Mouse (Mus musculus): ENCODE measurements around the gene Zfp13. TPM values are rescaled to one million over a fixed set of nuclear protein-coding genes. Genes with fewer than 3 reads are reported as not detected.
"Not testable (repeated sequence)": the region's sequence is repeated elsewhere in the genome, so short reads cannot be mapped to it uniquely, and the experiment has no call there.

The Zfp13 gene
- polyA plus RNA-seq, 1 experiment from 2014 or later = 30.4 TPM

GRCm38 (mm10) chr17:23604394-23604793 lies 5.1 kb upstream of the Zfp13 start:
- no peak for ATAC-seq (replicated peaks)
- Histone ChIP-seq H3K4me3 (no peak overlapping the region), H3K4me1 (peaks cover 3% of the 10 kb centered on the region; the same call in 1 of the 2 replicates), H3K36me3 (replicated peaks) (no peaks in the 10 kb centered on the region), H3K27me3 (replicated peaks) (no peaks in the 10 kb centered on the region), H3K27ac (no peak overlapping the region), H3K9me3 (no peaks in the 10 kb centered on the region), H3K4me2 (no peak overlapping the region), H3K9ac (no peak overlapping the region)
- 82% methylated on average over 7 of the region's 7 CpGs for WGBS

DNA sequence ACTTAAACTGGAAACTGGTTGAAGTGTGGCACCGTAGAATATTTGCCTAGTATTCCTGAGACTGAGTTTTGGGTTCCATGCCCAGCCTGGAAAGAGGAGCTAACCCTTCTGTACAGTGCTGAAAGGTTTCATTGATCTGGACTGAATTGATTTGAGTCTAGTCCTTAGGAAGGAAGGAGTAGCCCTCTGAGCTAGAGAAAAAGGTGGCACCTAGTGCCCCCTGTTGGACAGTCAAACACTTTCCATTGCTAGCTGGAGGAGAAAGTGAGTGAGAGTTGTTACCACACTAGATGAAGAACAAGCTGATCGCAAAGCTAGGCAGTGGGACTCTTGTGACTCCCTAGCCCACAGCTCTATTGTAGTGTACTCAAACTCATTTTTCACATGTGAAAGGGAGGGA lies 4.3 kb upstream of the Zfp13 start:
- WGBS = 50% methylated on average over 2 of the region's 2 CpGs

GRCm38 (mm10) chr17:23603077-23603476 lies 3.8 kb upstream of the Zfp13 start:
- no peak for ATAC-seq (replicated peaks)
- WGBS = 14% methylated on average over 8 of the region's 8 CpGs
- Histone ChIP-seq H3K36me3 (replicated peaks) (no peaks in the 10 kb centered on the region), H3K27ac (no peak overlapping the region), H3K9me3 (no peaks in the 10 kb centered on the region), H3K4me2 (no peak overlapping the region), H3K9ac (no peak overlapping the region), H3K4me3 (no peak overlapping the region), H3K4me1 (peaks cover 3% of the 10 kb centered on the region; the same call in 1 of the 2 replicates), H3K27me3 (replicated peaks) (no peaks in the 10 kb centered on the region)

More for the DNA sequence above, 4.3 kb upstream of the Zfp13 start:
- peaks cover 3% of the 10 kb centered on the region; the same call in 1 of the 2 replicates for H3K4me1 ChIP-seq
- no peak overlapping the region for H3K9ac ChIP-seq
- no peak overlapping the region for H3K27ac ChIP-seq
- H3K36me3 ChIP-seq (replicated peaks) = no peaks in the 10 kb centered on the region
- H3K4me2 ChIP-seq = no peak overlapping the region
- no peaks in the 10 kb centered on the region for H3K9me3 ChIP-seq
- ATAC-seq (replicated peaks) = no peak
- no peak overlapping the region for H3K4me3 ChIP-seq
- no peaks in the 10 kb centered on the region for H3K27me3 ChIP-seq (replicated peaks)

GRCm38 (mm10) chr17:23601836-23602585 lies 2.7 kb upstream of the Zfp13 start:
- no peaks in the 10 kb centered on the region for H3K36me3 ChIP-seq (replicated peaks)
- no peak for ATAC-seq (replicated peaks)
- no peak overlapping the region for H3K9ac ChIP-seq
- H3K27ac ChIP-seq = no peak overlapping the region
- no peaks in the 10 kb centered on the region for H3K9me3 ChIP-seq
- no peak overlapping the region for H3K4me3 ChIP-seq
- 50% methylated on average over 10 of the region's 10 CpGs for WGBS
- H3K27me3 ChIP-seq (replicated peaks) = no peaks in the 10 kb centered on the region
- H3K4me1 ChIP-seq = peaks cover 3% of the 10 kb centered on the region; the same call in 1 of the 2 replicates
- no peak overlapping the region for H3K4me2 ChIP-seq

GRCm38 (mm10) chr17:23600641-23601622 lies 1.6 kb upstream of the Zfp13 start, which contains the start of gene Zscan10:
Gene Zscan10, plus strand, starts transcription at chr17:23600856.
- Histone ChIP-seq H3K4me1 (peaks cover 3% of the 10 kb centered on the region; the same call in 1 of the 2 replicates), H3K9ac (no peak within 1 kb of the TSS), H3K27me3 (replicated peaks) (no peaks in the 10 kb centered on the region), H3K27ac (no peak within 1 kb of the TSS), H3K4me2 (peak within 1 kb of the TSS; percentile 55), H3K9me3 (no peaks in the 10 kb centered on the region), H3K4me3 (0 out of 2 replicates have a peak within 1 kb of the TSS, but pooled peaks have one; percentile 44), H3K36me3 (replicated peaks) (no peaks in the 10 kb centered on the region)
- 31% methylated on average over 15 of the region's 15 CpGs for WGBS
- ATAC-seq (replicated peaks) = no peak

- peak; percentile 24 for ATAC-seq (replicated peaks)
- peaks cover 3% of the 10 kb centered on the region; the same call in 1 of the 2 replicates for H3K4me1 ChIP-seq
- no peaks in the 10 kb centered on the region for H3K27me3 ChIP-seq (replicated peaks)
- H3K27ac ChIP-seq = peak overlapping the region; percentile 58; the same call in 1 of the 2 replicates
- H3K4me3 ChIP-seq = peak overlapping the region; percentile 44
- H3K9ac ChIP-seq = peak overlapping the region; percentile 36
- 38% methylated on average over 7 of the region's 7 CpGs for WGBS
- no peaks in the 10 kb centered on the region for H3K36me3 ChIP-seq (replicated peaks)
- H3K4me2 ChIP-seq = peak overlapping the region; percentile 55
- H3K9me3 ChIP-seq = no peaks in the 10 kb centered on the region
These were observed 347 bp upstream of the Zfp13 start for GRCm38 (mm10) chr17:23599605-23600063.

DNA sequence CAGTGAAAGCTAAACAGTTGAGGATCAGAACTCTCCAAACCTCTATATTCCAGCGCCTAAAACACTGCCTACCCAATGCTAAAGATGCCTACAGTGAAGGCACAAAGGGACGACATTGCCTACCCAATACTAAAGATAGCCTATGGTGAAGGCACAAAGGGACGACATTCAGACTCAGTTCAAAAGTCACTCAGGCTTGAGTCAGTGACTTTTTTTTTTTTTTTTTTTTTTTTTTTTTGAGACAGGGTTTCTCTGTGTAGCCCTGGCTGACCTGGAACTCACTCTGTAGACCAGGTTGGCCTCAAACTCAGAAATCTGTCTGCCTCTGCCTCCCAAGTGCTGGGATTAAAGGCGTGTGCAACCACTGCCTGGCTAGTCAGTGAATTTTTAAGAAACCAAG lies 4.1 kb downstream of the Zfp13 start:
- H3K9ac ChIP-seq; H3K9me3 ChIP-seq; H3K4me3 ChIP-seq; ATAC-seq (replicated peaks); H3K27ac ChIP-seq; H3K27me3 ChIP-seq (replicated peaks); H3K36me3 ChIP-seq (replicated peaks); H3K4me2 ChIP-seq: not testable (repeated sequence)
- 70% methylated on average over 4 of the region's 4 CpGs for WGBS
- H3K4me1 ChIP-seq = peaks cover 16% of the 10 kb centered on the region

DNA sequence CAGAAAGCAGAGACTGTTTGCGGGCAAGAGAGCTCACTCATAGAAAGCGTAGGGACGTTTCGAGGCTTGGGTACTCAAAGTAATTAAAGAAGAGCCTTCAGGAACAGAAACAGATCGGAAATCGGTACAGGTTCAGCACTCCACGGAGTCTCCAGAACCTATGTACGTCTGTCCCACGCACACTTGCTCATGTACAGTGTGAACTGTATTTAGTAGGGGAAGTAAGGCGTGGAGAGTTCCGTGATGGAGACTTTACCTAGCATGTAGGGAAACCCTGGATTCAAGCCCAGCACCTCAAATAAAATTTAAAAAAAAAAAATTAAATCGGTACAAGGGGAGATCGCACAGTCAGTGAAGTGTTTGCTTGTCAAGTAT lies 6.4 kb downstream of the Zfp13 start:
- H3K27ac ChIP-seq = peak overlapping the region; percentile 84
- no peaks in the 10 kb centered on the region for H3K36me3 ChIP-seq (replicated peaks)
- no peaks in the 10 kb centered on the region for H3K27me3 ChIP-seq (replicated peaks)
- ATAC-seq (replicated peaks) = peak; percentile 76
- peak overlapping the region; percentile 59 for H3K4me2 ChIP-seq
- peak overlapping the region; percentile 56 for H3K9ac ChIP-seq
- peak overlapping the region; percentile 50 for H3K4me3 ChIP-seq
- H3K4me1 ChIP-seq = peaks cover 12% of the 10 kb centered on the region
- 12% methylated on average over 13 of the region's 13 CpGs for WGBS
- no peaks in the 10 kb centered on the region for H3K9me3 ChIP-seq

- no peaks in the 10 kb centered on the region for H3K27me3 ChIP-seq (replicated peaks)
- H3K4me3 ChIP-seq = peak overlapping the region; percentile 50
- H3K27ac ChIP-seq = peak overlapping the region; percentile 84
- peaks cover 12% of the 10 kb centered on the region for H3K4me1 ChIP-seq
- peak; percentile 99 for ATAC-seq (replicated peaks)
- WGBS = 8% methylated on average over 34 of the region's 34 CpGs
- peak overlapping the region; percentile 56 for H3K9ac ChIP-seq
- H3K4me2 ChIP-seq = peak overlapping the region; percentile 59
- no peaks in the 10 kb centered on the region for H3K36me3 ChIP-seq (replicated peaks)
- no peaks in the 10 kb centered on the region for H3K9me3 ChIP-seq
These were observed 6.9 kb downstream of the Zfp13 start for GRCm38 (mm10) chr17:23592208-23592925.

DNA sequence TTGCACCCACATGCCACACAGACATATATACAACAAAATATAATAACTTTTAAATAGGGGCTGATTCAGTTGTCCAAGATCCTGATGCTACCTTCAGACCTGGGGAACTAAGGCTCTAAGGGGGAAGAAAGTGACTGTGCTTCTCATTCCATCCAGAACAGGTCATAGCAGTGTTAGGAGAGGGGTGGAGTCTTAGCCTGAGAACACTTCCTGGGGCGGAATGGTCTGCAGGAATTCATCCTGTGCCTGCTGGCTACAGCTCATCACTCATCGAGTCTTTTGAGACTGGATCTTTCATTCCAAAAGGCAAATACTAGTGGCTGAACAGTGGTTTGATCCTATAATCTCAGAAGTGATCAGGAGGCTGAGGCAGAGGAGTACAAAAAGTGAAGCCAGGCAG lies 12.0 kb downstream of the Zfp13 start:
- Histone ChIP-seq H3K4me2 (no peak overlapping the region), H3K4me3 (no peak overlapping the region), H3K36me3 (replicated peaks) (no peaks in the 10 kb centered on the region), H3K4me1 (peaks cover 33% of the 10 kb centered on the region), H3K27me3 (replicated peaks) (no peaks in the 10 kb centered on the region), H3K9ac (no peak overlapping the region), H3K27ac (no peak overlapping the region), H3K9me3 (no peaks in the 10 kb centered on the region)
- ATAC-seq (replicated peaks) = no peak
- 80% methylated on average over 2 of the region's 2 CpGs for WGBS

DNA sequence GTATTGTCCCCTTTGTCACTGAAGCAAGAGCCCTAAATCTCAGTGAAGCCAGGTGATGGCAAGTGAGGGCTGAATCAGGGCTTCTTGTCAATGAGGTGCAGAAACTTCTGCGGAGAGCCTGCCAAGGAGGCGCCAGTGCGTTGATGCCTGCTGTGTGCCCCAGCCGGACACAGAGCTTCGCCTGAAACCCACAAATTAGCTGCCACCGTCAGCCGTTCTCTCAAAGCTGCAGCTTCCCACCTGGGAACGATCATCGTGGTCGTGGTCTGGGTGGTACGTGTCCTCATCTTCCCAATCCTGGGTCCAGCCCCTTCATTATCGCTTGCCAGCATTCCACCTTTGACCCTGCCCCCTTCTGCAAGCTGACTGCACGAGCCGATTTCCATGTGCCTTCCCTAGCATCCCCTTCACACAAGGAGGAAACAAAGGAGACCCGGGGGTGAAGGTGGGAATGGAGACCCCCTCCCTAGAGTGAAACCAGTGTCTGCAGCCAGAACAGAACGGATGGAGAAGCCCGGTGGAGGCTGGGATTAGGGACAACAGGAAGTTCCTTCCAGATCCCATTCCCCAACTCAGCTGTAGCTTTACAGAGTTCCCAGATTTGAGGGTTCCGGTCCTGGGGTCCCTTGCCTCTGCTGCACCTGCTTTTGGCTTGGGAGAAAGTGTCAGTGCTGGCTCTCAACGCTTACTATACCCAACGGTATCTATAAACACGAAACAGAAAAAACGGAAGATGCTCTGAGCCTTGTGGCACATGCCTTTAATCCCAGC lies 13.4 kb downstream of the Zfp13 start:
- peak overlapping the region; percentile 64 for H3K27ac ChIP-seq
- ATAC-seq (replicated peaks) = peak; percentile 95
- no peaks in the 10 kb centered on the region for H3K9me3 ChIP-seq
- peak overlapping the region; percentile 68 for H3K4me3 ChIP-seq
- peaks cover 29% of the 10 kb centered on the region for H3K4me1 ChIP-seq
- WGBS = under 1% methylated on average over 22 of the region's 22 CpGs
- peaks cover 2% of the 10 kb centered on the region; the same call in 1 of the 2 replicates for H3K36me3 ChIP-seq (replicated peaks)
- no peaks in the 10 kb centered on the region for H3K27me3 ChIP-seq (replicated peaks)
- H3K9ac ChIP-seq = peak overlapping the region; percentile 85
- H3K4me2 ChIP-seq = peak overlapping the region; percentile 92
